Mouse (Mus musculus) common myeloid progenitor, adult 5-6 weeks (primary cell): Measurements from ENCODE around the gene Cx3cr1. TPM values are rescaled to one million over a fixed set of nuclear protein-coding genes. Genes with fewer than 3 reads are reported as not detected.
"Not testable (repeated sequence)": the region's sequence is repeated elsewhere in the genome, so short reads cannot be mapped to it uniquely, and the experiment has no call there.

Experiments used
- ATAC-seq: replicated peaks from 2 replicates; pipeline ENCODE4 v1.8.0; 2016; ENCODE audit warnings: low read depth, mild to moderate bottlenecking, moderate TSS enrichment, inconsistent platforms; ENCODE audit not compliant: poor library complexity, severe bottlenecking
- total RNA-seq: library from RNA; stranded (forward); fragments of 200-1000, 187-1606 nt; gene quantifications from 2 replicates; pipeline ENCODE4 v1.2.3, GENCODE M21; 2017

Gene Cx3cr1
- total RNA-seq, 1 experiment from 2014 or later: 7.5 TPM

DNA sequence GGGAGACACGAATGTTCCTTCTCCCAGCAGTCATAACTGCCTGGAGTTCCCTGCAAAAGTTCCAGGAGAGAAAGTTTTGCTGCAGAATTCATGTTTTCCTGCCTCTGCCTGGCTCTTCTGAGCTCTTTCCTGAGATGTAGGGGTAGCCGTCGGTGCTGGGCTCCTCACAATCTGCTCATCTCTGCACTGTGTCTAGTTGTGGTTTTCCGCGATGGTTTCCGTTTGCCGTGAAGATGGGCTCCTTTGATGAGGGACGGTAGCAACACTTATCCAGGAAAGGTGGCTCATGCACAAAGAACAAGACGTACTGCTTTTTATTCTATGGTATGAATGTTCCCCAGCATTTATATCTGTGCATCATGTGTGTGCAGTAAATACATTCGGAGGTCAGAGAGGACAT lies 39.3 kb downstream of the Cx3cr1 start:
- ATAC-seq: no peak; the same call in 1 of the 2 replicates

- no peak for ATAC-seq
Measured at GRCm38 (mm10) chr9:120029880-120030279, 39.8 kb downstream of the Cx3cr1 start.

DNA sequence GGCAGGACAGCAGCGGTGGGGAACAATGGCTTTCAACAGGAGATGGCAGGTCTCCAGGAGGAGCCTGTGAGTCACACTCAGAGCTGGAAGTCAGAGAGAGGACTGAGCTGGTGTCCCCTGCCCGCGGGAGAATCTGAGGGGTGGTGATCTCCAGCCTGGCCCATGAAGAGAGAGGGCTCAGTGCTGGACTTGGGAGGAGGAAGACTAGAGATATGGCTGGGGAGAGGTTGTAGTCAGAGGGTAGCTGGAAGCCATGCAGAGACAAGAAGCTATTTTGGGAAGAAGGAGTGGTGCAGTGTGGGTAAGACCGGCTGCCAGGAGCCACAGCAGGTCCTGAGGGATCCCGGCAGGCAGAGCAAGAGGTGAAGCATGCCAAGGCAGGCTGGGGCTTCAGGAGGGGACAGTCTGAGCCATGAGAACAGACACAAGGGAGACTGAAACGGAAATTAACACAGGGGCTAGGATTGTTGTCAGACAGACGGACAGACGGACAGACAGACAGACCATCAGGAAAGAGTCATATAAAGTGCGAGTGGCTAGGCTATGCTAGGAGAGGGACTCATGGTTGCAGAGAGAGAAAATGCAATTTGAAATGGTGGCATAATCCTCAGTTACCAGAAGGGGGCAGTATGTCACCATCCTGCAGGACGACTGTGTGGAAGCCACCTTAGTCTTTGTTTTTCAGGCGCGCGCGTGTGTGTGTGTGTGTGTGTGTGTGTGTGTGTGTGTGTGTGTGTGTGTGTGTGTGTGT lies 42.1 kb downstream of the Cx3cr1 start:
- peak; percentile 92 for ATAC-seq

- no peak for ATAC-seq
Measured at GRCm38 (mm10) chr9:120024625-120025024, 45.1 kb downstream of the Cx3cr1 start.

DNA sequence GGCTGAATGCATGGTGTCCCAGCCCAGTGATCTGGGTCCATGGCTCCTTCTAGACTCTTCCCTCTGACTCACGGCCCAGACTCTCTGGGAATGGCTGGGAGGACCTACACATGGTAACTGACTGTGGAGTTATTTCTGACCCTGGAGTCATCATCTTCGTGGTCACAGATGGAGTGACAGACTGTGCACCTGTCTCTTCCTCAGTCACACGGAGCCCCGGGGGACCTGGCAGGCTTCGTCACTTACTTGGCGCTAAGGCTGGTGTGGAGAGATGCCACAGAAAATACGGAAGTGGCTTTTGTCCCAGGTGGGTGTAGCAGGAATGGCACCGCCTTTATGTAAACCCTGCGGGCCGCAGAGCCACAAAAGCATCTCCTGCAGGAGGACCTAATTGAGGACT lies 45.5 kb downstream of the Cx3cr1 start:
- ATAC-seq: no peak

DNA sequence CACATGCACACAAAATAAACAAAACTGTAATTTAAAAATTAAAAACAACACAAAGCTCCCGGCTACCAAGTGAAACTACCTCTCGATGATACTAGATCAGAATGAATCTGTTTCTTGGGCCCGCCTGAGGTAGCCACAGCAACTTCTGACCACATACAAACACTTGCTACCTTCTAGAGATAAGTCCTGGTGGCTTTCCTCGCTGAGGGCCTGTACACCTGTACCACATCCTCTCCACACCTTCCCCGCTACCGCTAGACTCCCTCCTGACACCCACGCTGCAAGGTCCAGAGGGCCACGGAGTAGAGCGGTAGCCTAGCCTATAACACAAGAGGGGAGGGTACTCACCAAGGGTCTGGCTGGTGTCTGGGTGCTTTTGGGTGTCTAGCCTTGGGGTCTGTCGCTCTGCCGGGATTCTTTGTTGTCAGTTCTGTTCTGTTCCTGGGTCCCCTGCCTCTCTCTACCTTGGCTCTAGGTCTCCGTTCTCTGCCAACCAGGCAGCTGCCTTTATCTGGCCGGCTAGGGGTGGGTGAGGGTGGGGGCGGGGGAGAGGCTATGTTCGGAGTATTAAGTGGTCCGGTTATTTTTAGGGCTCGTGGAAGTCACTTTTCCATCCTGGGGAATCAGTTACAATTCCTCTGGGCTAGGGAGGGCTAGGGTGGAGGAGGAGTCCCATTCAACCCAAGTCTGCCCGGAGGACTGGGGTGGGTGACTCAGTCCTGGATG lies 46.4 kb downstream of the Cx3cr1 start, which contains the start of gene Xirp1:
TSS of gene Xirp1 (minus strand) at position 513 of the 726 bp plus-strand sequence.
- ATAC-seq: no peak

GRCm38 (mm10) chr9:120021164-120021563 lies 48.5 kb downstream of the Cx3cr1 start:
- ATAC-seq: no peak

DNA sequence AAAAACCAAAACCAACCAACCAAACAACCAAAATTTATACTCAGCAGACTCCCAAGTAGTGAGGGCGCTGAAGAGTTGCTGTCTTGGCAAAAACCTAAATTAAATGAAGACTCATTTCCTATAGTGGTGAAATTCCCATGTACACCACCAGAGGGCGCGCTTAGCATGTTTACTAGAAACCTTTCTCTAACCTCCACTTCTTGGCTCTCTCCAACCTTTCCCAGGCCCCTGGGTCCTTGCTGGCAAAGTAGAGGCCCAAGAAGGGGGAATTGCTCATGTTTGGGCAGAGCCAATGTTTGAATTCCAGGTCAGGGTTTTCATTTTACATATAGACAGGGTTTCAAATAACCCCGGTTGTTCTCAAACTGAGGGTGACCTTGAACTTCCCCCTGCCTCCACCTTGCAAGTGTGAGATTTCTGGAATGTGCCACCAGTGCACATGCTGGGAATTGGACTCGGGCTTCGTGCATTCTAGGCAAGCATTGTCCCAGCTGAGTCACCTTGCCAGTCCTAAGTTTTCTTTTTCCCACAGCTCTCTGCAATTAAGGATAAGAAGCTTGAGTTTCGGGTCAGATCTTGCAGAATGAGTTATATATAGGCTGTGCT lies 49.3 kb downstream of the Cx3cr1 start:
- ATAC-seq: peak; percentile 80

GRCm38 (mm10) chr9:120016956-120017355 lies 52.7 kb downstream of the Cx3cr1 start:
- ATAC-seq: no peak

- no peak for ATAC-seq
Measured at GRCm38 (mm10) chr9:120014828-120015227, 54.9 kb downstream of the Cx3cr1 start.

DNA sequence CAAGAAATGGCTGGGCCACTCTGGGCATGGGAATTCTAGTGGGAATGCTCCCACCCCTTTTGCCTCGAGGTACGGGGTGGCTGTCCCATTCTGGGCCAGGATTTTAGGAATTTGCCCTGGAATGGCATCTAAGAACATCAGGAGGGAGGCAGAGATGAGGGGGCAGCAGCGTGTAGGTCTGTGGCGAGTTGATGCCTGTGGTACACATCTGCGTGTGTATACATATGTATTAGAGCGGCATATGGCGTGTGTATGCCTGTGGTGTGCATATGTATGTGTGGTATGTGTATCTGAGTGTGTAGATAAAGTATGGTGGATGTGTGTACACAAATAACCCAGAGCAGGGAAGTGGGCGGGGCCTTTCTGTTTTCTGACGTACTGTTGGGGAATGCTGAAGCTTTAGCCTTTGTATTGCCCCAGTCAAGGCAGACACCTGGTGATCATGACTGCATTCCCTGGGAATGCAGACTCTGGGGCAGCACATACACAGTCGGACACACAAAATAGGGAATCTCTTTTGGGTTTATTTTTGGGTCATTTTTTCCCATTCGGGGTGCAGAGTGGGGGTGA lies 56.3 kb downstream of the Cx3cr1 start:
- ATAC-seq: no peak

DNA sequence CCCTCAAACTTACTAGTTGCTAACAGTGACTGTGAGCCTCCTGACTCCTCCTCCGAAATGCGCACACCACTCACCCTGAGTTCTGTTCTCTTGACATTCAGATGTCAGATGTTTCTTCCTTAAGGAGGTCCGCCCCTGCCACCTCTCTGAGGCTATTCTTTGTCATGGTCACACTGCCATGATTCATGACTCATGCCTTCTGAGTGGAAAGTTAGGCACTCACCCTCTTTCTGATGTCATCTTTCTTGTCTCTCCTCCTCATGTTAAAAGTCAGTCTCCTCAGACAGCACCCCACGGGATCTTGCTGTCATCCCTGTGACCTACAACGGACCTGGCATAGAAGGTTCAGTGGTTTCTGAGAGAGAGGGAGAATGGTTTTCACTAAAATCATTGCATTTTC lies 56.9 kb downstream of the Cx3cr1 start:
- no peak for ATAC-seq

DNA sequence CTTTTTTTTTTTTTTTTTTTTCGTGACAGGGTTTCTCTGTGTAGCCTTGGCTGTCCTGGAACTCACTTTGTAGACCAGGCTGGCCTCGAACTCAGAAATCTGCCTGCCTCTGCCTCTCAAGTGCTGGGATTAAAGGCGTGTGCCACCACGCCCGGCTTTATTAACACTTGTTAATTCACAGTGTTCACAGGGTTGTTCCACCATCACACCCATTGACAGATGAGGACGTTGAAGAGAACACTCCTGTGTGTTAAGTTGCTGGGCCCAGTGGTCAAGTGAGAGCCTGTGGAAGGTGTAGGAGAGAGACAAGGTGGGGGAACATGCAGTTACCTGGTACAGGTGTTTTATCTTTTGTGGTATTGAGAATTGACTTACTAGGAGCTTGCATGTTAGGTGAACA lies 57.5 kb downstream of the Cx3cr1 start:
- ATAC-seq: not testable (repeated sequence)

DNA sequence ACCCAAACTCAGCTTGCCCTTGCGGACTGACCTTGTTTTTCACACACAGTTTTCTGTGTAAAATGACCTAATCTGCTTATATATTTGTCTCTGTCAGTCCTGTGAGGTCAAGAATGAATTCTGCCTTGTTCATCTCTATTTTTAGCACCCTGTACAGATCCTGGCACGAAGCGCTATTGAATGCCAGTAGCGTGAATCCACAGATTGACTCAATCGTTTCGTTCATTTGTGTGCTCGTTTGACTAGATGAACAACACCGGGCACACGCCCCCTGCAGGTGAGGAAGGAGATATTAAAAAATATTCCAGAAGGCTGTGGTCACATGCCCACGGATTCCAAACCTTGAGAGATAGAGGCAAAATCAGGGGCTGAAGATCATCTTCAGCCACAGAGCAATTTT lies 58.1 kb downstream of the Cx3cr1 start:
- peak; percentile 40 for ATAC-seq

- ATAC-seq: peak; percentile 88
Measured at GRCm38 (mm10) chr9:120010781-120011511, 58.7 kb downstream of the Cx3cr1 start.

- no peak for ATAC-seq
Measured at GRCm38 (mm10) chr9:120009871-120010270, 59.8 kb downstream of the Cx3cr1 start.

GRCm38 (mm10) chr9:120009226-120009841 lies 60.3 kb downstream of the Cx3cr1 start:
- no peak for ATAC-seq

DNA sequence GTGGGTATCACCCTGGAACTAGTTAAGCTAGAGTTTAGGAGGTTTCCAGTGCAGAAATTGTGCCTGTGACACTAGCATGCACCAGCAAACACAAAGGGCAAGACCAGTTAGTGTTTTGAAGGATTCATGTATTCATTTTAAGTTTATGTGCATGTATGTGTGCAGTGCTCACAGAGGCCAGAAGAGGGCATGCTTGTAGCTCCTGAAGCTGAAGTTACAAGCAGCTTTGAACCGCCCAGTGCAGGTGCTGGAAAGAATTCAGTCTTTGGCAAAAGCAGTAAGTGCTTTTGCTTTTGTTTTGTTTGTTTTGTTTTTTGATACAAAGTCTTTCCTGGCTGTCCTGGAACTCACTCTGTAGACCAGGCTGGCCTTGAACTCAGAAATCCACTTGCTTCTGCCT lies 61.8 kb downstream of the Cx3cr1 start:
- ATAC-seq: no peak

DNA sequence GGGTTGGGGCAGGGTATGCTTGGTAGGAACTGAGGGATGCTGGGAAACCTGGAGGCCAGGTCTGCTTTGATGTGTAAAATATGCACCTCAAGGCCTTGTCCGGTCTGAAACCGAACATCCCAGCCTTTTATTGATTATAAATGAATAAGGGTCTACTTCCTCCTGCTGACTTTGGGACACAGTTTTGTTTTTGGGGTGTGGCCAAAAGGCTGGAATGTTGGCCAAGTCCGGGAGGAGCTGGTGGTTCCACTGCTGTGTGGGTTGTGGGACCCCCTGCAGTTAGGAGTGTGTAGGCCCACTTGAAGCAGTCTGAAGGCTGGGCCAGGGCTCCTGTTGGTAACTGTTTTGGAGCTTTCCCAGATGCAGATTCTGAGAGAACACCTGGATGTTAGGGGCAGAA lies 63.7 kb downstream of the Cx3cr1 start:
- no peak for ATAC-seq

- no peak for ATAC-seq
Measured at GRCm38 (mm10) chr9:120002893-120003292, 66.8 kb downstream of the Cx3cr1 start.
